In genomic region chr17:34152923-34153322, GRCm38 (mm10) we compare ENCODE assay signal across 8 mouse cellular contexts. TPM values are rescaled to one million over a fixed set of nuclear protein-coding genes. Genes with fewer than 3 reads are reported as not detected.
DNase-seq lines count a peak whose midpoint lies in the region; ATAC-seq and TF ChIP-seq lines count a peak whose summit lies in the region.

H2-DMb1 (plus strand) TSS chr17:34153072.

- ATAC-seq in heart, embryonic 11.5 days (replicated peaks; ENCODE audit: insufficient number of reproducible peaks, low FRiP score, low TSS enrichment), result no peak

- DNase-seq in heart, adult 2 months, result peak in 1 of 2 experiments; percentile 53
- peak; percentile 47 for DNase-seq in 3134 (ENCODE audit: extremely low read depth, insufficient read length, low spot score)
- DNase-seq in NIH3T3 (ENCODE audit: low read depth), result peak; percentile 91
- DNase-seq in heart, postnatal 4 days, result peak; percentile 68
- DNase-seq in lung, postnatal 14 days, result peak; percentile 74
- no peak for DNase-seq in T-cell, adult 2 months (ENCODE audit: low spot score)
- DNase-seq in cerebellum, postnatal 36 days, result no peak

- no peaks in the 10 kb centered on the region for H3K27me3 ChIP-seq in heart, adult 2 months (ENCODE audit: control insufficient read depth, insufficient read depth, low read length)
- no peaks in the 10 kb centered on the region; the same call in 1 of the 2 replicates for H3K27me3 ChIP-seq in heart, embryonic 11.5 days (ENCODE audit: control insufficient read depth, insufficient read depth, low read length)

- no peaks in the 10 kb centered on the region for H3K4me1 ChIP-seq in heart, adult 2 months (ENCODE audit: control insufficient read depth, insufficient read depth, low read length)
- no peaks in the 10 kb centered on the region for H3K4me1 ChIP-seq in heart, embryonic 11.5 days (ENCODE audit: control insufficient read depth, insufficient read depth, low read length)

- no peak within 1 kb of the TSS for H3K4me2 ChIP-seq in heart, embryonic 11.5 days

- no peak for TF ChIP-seq CTCF in heart, adult 2 months (IDR thresholded peaks at IDR 0.05)

- TF ChIP-seq POLR2A in heart, adult 2 months (IDR thresholded peaks at IDR 0.05; ENCODE audit: insufficient read depth, low read depth, low read length), result no peak

- TF ChIP-seq EP300 in heart, adult 2 months (IDR thresholded peaks at IDR 0.05; ENCODE audit: insufficient read depth, low read depth, low read length), result no peak

- 45% methylated on average over 4 of the region's 4 CpGs for WGBS in heart, adult 2 months
- 55% methylated on average over 4 of the region's 4 CpGs for WGBS in heart, embryonic 11.5 days (ENCODE audit: insufficient replicate concordance)

- H3K36me3 ChIP-seq in heart, adult 2 months (ENCODE audit: control insufficient read depth, insufficient read depth, low read length), result no peaks in the 10 kb centered on the region
- no peaks in the 10 kb centered on the region for H3K36me3 ChIP-seq in heart, embryonic 11.5 days (ENCODE audit: control insufficient read depth, insufficient read depth, low read length)

- intact Hi-C loops in heart, adult 2 months (cut with DNase I), result no loop called here

- no peaks in the 10 kb centered on the region for H3K79me2 ChIP-seq in heart, adult 2 months (replicated peaks; ENCODE audit: control insufficient read depth, insufficient read depth, low read length)

- no peaks in the 10 kb centered on the region for H3K9me3 ChIP-seq in heart, embryonic 11.5 days (replicated peaks; ENCODE audit: control insufficient read depth, low read length)

- no peak within 1 kb of the TSS for H3K4me3 ChIP-seq in heart, adult 2 months
- H3K4me3 ChIP-seq in heart, embryonic 11.5 days (ENCODE audit: low read depth, low read length), result no peak within 1 kb of the TSS

- no peak within 1 kb of the TSS for H3K27ac ChIP-seq in heart, adult 2 months
- H3K27ac ChIP-seq in heart, embryonic 11.5 days (ENCODE audit: low read depth, low read length), result no peak within 1 kb of the TSS

- peak within 1 kb of the TSS; percentile 14; the same call in 1 of the 2 replicates for H3K9ac ChIP-seq in heart, adult 2 months (ENCODE audit: low read depth, low read length)
- no peak within 1 kb of the TSS for H3K9ac ChIP-seq in heart, embryonic 11.5 days (ENCODE audit: low read depth, low read length)

RNA-seq across cellular contexts. Expression of gene H2-DMb1, which starts in this region (rescaled TPM):
- 1 to 10 TPM; 1.6 to 2.2 TPM for total RNA-seq in heart, adult 2 months (2021)
- polyA plus RNA-seq in heart, adult 2 months (2012; rRNA removed), result 8.9 and 19.1 TPM in 2 replicates
- 0.27 and 0.29 TPM in 2 replicates for polyA plus RNA-seq in heart, embryonic 11.5 days (2014; fragmentation: Nextera tagmentation; extraction: Ambion mirVana)
- total RNA-seq in heart, postnatal 4 days (2021), result under 1 TPM; 0.26 to 0.68 TPM

Comparison
In these comparisons a context has a peak if more than half of its experiments do, and no peak if none do; other contexts are left out.
1. Peak in DNase-seq in heart, postnatal 4 days; RNA of the gene not detected or under 1 TPM.
2. DNase-seq: peak in 3134 (single experiment), NIH3T3 (single experiment) and lung, postnatal 14 days (single experiment); none in T-cell, adult 2 months (single experiment) and cerebellum, postnatal 36 days (0 of 2).